Mouse (Mus musculus) cerebellum, adult (tissue): Measurements from ENCODE around the gene Ten1.

ENCODE experiments used
- ATAC-seq: cut with Nextera tagmentation; 2 replicates; pipeline ENCODE4 v1.9.2; 2017; ENCODE audit warnings: mild to moderate bottlenecking, moderate library complexity, mixed read lengths; ENCODE audit not compliant: insufficient number of reproducible peaks, low FRiP score, low TSS enrichment

Gene Ten1

GRCm38 (mm10) chr11:116228699-116229098 is 30.0 kb downstream of the Ten1 start:
- ATAC-seq: no peak

- no peak for ATAC-seq
Measured at GRCm38 (mm10) chr11:116232427-116232826, 33.8 kb downstream of the Ten1 start.

- ATAC-seq: no peak
Measured at GRCm38 (mm10) chr11:116234901-116235300, 36.2 kb downstream of the Ten1 start.

GRCm38 (mm10) chr11:116237742-116238395 is 39.2 kb downstream of the Ten1 start, which contains the start of gene Evpl:
TSS of gene Evpl (minus strand) at chr11:116238077.
- no peak for ATAC-seq

- ATAC-seq: no peak
Measured at GRCm38 (mm10) chr11:116239797-116240196, 41.1 kb downstream of the Ten1 start.

GRCm38 (mm10) chr11:116241744-116242235 is 43.1 kb downstream of the Ten1 start:
- ATAC-seq: no peak

GRCm38 (mm10) chr11:116244580-116244979 is 45.9 kb downstream of the Ten1 start:
- ATAC-seq: no peak

GRCm38 (mm10) chr11:116245616-116246015 is 47.0 kb downstream of the Ten1 start:
- no peak for ATAC-seq

- ATAC-seq: no peak
Measured at GRCm38 (mm10) chr11:116247502-116248222, 49.0 kb downstream of the Ten1 start.

GRCm38 (mm10) chr11:116250898-116251297 is 52.2 kb downstream of the Ten1 start:
- no peak for ATAC-seq

- ATAC-seq: no peak
Measured at GRCm38 (mm10) chr11:116253076-116253600, 54.5 kb downstream of the Ten1 start.

- no peak for ATAC-seq
Measured at GRCm38 (mm10) chr11:116254627-116255026, 56.0 kb downstream of the Ten1 start.

GRCm38 (mm10) chr11:116255090-116255981 is 56.7 kb downstream of the Ten1 start:
- ATAC-seq: no peak

- ATAC-seq: no peak
Measured at GRCm38 (mm10) chr11:116255982-116256675, 57.5 kb downstream of the Ten1 start.

GRCm38 (mm10) chr11:116259461-116259860 is 60.8 kb downstream of the Ten1 start:
- no peak for ATAC-seq

GRCm38 (mm10) chr11:116260259-116260658 is 61.6 kb downstream of the Ten1 start:
- no peak for ATAC-seq
